Mouse (Mus musculus): ENCODE data around the gene Hipk1.

GRCm38 (mm10) chr3:103790346-103791145 lies 817 bp downstream of the Hipk1 start:
- TF ChIP-seq CTCF (IDR thresholded peaks at IDR 0.05; ENCODE audit: low read depth) (no peak), EP300 (IDR thresholded peaks at IDR 0.05; ENCODE audit: low read depth) (no peak)

Measured in heart, postnatal 0 days (tissue).